Mouse (Mus musculus): ENCODE measurements around the gene Siva1. TPM values are rescaled to one million over a fixed set of nuclear protein-coding genes. Genes with fewer than 3 reads are reported as not detected.

The Siva1 gene
- total and polyA plus RNA-seq, 3 experiments: 78.1 to 137 (median 135) TPM

DNA sequence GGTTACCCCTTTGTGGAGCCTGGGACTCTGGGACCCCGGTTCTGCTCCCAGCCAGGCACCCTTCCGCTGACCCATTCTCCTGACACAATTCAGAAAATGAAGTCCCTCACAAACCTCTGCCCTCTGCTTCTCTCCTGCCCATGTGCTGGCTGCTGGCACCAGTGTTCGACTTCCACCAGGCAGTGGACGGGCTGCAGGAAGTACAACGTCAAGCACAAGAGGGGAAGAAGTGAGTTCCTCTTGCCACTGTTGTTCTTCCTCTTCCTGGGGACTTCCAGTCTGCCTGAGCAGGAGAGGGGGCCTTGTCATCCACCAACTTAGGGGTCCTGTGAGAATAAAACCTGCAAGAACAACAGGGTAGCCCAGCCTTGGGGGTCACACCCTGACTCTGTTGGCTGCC lies 11.6 kb upstream of the Siva1 start:
- dilution Hi-C loops (cut with MboI; ENCODE audit: extremely low pct_ligation_motif_present, extremely low pct_unique_long_range_greater_than_20kb, low sequenced_read_pairs): no loop called here
- no peak overlapping the region for H3K9ac ChIP-seq (ENCODE audit: insufficient read depth, low read depth)

DNA sequence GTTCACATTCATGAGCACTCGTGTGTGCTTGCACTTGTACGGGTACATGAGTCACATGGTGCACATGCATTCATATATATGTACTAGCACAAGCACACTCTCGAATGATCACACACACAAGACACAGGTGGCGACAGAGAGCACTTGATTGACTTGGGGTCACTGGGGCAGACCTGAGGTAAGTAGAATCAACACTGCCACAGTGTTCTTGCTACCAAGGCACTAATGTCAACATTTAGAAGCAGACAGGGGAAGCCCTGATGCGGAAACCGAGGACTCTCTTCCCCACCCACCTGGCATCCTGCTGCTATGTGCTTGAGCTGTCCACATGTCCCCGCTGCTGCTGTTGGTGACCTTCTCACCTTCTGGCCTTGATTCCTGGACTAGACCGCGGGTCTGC lies 10.8 kb upstream of the Siva1 start:
- Histone ChIP-seq H3K4me2 (ENCODE audit: insufficient read depth, low read depth, poor library complexity, severe bottlenecking) (no peak overlapping the region), H3K9ac (ENCODE audit: insufficient read depth, low read depth) (no peak overlapping the region), H3K4me3 (replicated peaks in 1 of 3; ENCODE audit: low read depth in 2 of 3, low read length in 2 of 3, poor library complexity in 1 of 3) (no peak overlapping the region), H3K79me2 (replicated peaks; ENCODE audit: control insufficient read depth, extremely low read depth, insufficient read depth, poor library complexity, severe bottlenecking) (no peaks in the 10 kb centered on the region), H3K9me3 (replicated peaks; ENCODE audit: low read length) (no peaks in the 10 kb centered on the region), H3K4me1 (ENCODE audit: control insufficient read depth in 1 of 2, insufficient read depth in 2 of 2) (peaks cover 17 to 35% of the 10 kb centered on the region in 2 experiments), H3K27me3 (replicated peaks) (no peaks in the 10 kb centered on the region), H3K27ac (ENCODE audit: insufficient read depth, low read depth) (no peak overlapping the region), H3K36me3 (replicated peaks in 1 of 2; ENCODE audit: control insufficient read depth in 1 of 2, insufficient read depth in 1 of 2, low read length in 1 of 2) (peaks cover 0 to 56% of the 10 kb centered on the region in 2 experiments)
- peak in 1 of 2 experiments; percentile 37; a peak in 2 of 4 replicates for TF ChIP-seq CTCF (conservative IDR thresholded peaks at IDR 0.05 in 1 of 2, IDR thresholded peaks at IDR 0.05 in 1 of 2; ENCODE audit: low read depth in 2 of 2, low read length in 2 of 2)
- no peak for TF ChIP-seq JUN (IDR thresholded peaks at IDR 0.05; ENCODE audit: insufficient read depth, low read depth, low read length)
- TF ChIP-seq PAX5 (IDR thresholded peaks at IDR 0.05; ENCODE audit: low read length): no peak
- DNase-seq (ENCODE audit: extremely low read depth): no peak
- in situ Hi-C loops (cut with MboI; ENCODE audit: low pct_ligation_motif_present, low pct_unique_long_range_greater_than_20kb, low sequenced_read_pairs): no loop called here
- dilution Hi-C loops (cut with MboI; ENCODE audit: extremely low pct_ligation_motif_present, extremely low pct_unique_long_range_greater_than_20kb, low sequenced_read_pairs): no loop called here

More for the DNA sequence above, 11.6 kb upstream of the Siva1 start:
- H3K79me2 ChIP-seq (replicated peaks; ENCODE audit: control insufficient read depth, extremely low read depth, insufficient read depth, poor library complexity, severe bottlenecking): no peaks in the 10 kb centered on the region
- H3K36me3 ChIP-seq (replicated peaks in 1 of 2; ENCODE audit: control insufficient read depth in 1 of 2, insufficient read depth in 1 of 2, low read length in 1 of 2): peaks cover 0 to 51% of the 10 kb centered on the region in 2 experiments
- peak overlapping the region in 1 of 3 experiments; percentile 3 for H3K4me3 ChIP-seq (replicated peaks in 1 of 3; ENCODE audit: low read depth in 2 of 3, low read length in 2 of 3, poor library complexity in 1 of 3)
- H3K27me3 ChIP-seq (replicated peaks): no peaks in the 10 kb centered on the region
- no peak overlapping the region for H3K4me2 ChIP-seq (ENCODE audit: insufficient read depth, low read depth, poor library complexity, severe bottlenecking)
- DNase-seq (ENCODE audit: extremely low read depth): no peak
- no peak overlapping the region for H3K27ac ChIP-seq (ENCODE audit: insufficient read depth, low read depth)
- peaks cover 17 to 43% of the 10 kb centered on the region in 2 experiments for H3K4me1 ChIP-seq (ENCODE audit: control insufficient read depth in 1 of 2, insufficient read depth in 2 of 2)
- H3K9me3 ChIP-seq (replicated peaks; ENCODE audit: low read length): no peaks in the 10 kb centered on the region
- in situ Hi-C loops (cut with MboI; ENCODE audit: low pct_ligation_motif_present, low pct_unique_long_range_greater_than_20kb, low sequenced_read_pairs): no loop called here
- no peak for TF ChIP-seq JUN (IDR thresholded peaks at IDR 0.05; ENCODE audit: insufficient read depth, low read depth, low read length)
- TF ChIP-seq ZMIZ1 (IDR thresholded peaks at IDR 0.05; ENCODE audit: low read depth, low read length): no peak
- no peak for TF ChIP-seq BHLHE40 (IDR thresholded peaks at IDR 0.05; ENCODE audit: low read depth, low read length)
- TF ChIP-seq MEF2A (IDR thresholded peaks at IDR 0.05; ENCODE audit: borderline replicate concordance, low read depth, low read length): no peak
- no peak for TF ChIP-seq RAD21 (IDR thresholded peaks at IDR 0.05; ENCODE audit: low read depth, low read length)
- TF ChIP-seq NRF1 (IDR thresholded peaks at IDR 0.05; ENCODE audit: low read depth, low read length): no peak
- TF ChIP-seq ZNF384 (IDR thresholded peaks at IDR 0.05; ENCODE audit: low read depth, low read length): no peak
- TF ChIP-seq HCFC1 (IDR thresholded peaks at IDR 0.05; ENCODE audit: low read depth, low read length): no peak
- no peak for TF ChIP-seq ZKSCAN1 (IDR thresholded peaks at IDR 0.05; ENCODE audit: borderline replicate concordance, low read depth, low read length)
- TF ChIP-seq JUND (conservative IDR thresholded peaks at IDR 0.05; ENCODE audit: low read depth, low read length): no peak
- TF ChIP-seq E2F4 (IDR thresholded peaks at IDR 0.05; ENCODE audit: insufficient replicate concordance, low read depth, low read length): no peak
- TF ChIP-seq TCF12 (IDR thresholded peaks at IDR 0.05; ENCODE audit: low read depth, low read length): no peak
- no peak for TF ChIP-seq RCOR1 (conservative IDR thresholded peaks at IDR 0.05; ENCODE audit: low read depth, low read length)
- no peak for TF ChIP-seq CHD2 (IDR thresholded peaks at IDR 0.05; ENCODE audit: low read length)
- no peak for TF ChIP-seq KAT2A (IDR thresholded peaks at IDR 0.05; ENCODE audit: insufficient replicate concordance, low read length)
- TF ChIP-seq MXI1 (IDR thresholded peaks at IDR 0.05; ENCODE audit: low read depth, low read length): no peak
- no peak for TF ChIP-seq GABPA (IDR thresholded peaks at IDR 0.05; ENCODE audit: insufficient replicate concordance, low read depth, low read length)
- no peak for TF ChIP-seq PAX5 (IDR thresholded peaks at IDR 0.05; ENCODE audit: low read length)
